Mouse (Mus musculus) layer of hippocampus, adult 8-10 months (tissue): ENCODE measurements around the gene Smpd3. TPM values are rescaled to one million over a fixed set of nuclear protein-coding genes. Genes with fewer than 3 reads are reported as not detected.
"Not testable (repeated sequence)": the region's sequence is repeated elsewhere in the genome, so short reads cannot be mapped to it uniquely, and the experiment has no call there.

ENCODE experiments used
- DNase-seq, 2 experiments: peaks; one replicate each; pipeline ENCODE4 v3.0.0; 2022; ENCODE audit warnings: low spot score in 2 of 2
- total RNA-seq, 4 experiments: library from RNA; stranded (reverse); gene quantifications; 2 replicates each; pipeline ENCODE4 v1.2.4; 2022

Gene Smpd3
- total RNA-seq, 4 experiments from 2014 or later = 66.5 to 69.8 (median 69.7) TPM

- DNase-seq = no peak
Measured at GRCm38 (mm10) chr8:106332498-106332897, 5.3 kb downstream of the Smpd3 start.

GRCm38 (mm10) chr8:106326624-106327023 is 11.2 kb downstream of the Smpd3 start:
- DNase-seq = no peak

- no peak for DNase-seq
Measured at GRCm38 (mm10) chr8:106321434-106321833, 16.4 kb downstream of the Smpd3 start.

- no peak for DNase-seq
Measured at GRCm38 (mm10) chr8:106320002-106320401, 17.8 kb downstream of the Smpd3 start.

GRCm38 (mm10) chr8:106317091-106317490 is 20.7 kb downstream of the Smpd3 start:
- no peak for DNase-seq

- DNase-seq = no peak
Measured at GRCm38 (mm10) chr8:106316506-106316905, 21.3 kb downstream of the Smpd3 start.

GRCm38 (mm10) chr8:106315402-106316187 is 22.2 kb downstream of the Smpd3 start:
- no peak for DNase-seq

- DNase-seq = no peak
Measured at GRCm38 (mm10) chr8:106313799-106314198, 24.0 kb downstream of the Smpd3 start.

- no peak for DNase-seq
Measured at GRCm38 (mm10) chr8:106313120-106313737, 24.6 kb downstream of the Smpd3 start.

- no peak for DNase-seq
Measured at GRCm38 (mm10) chr8:106311967-106312366, 25.8 kb downstream of the Smpd3 start.

- DNase-seq = no peak
Measured at GRCm38 (mm10) chr8:106310026-106310652, 27.6 kb downstream of the Smpd3 start.

GRCm38 (mm10) chr8:106308082-106308786 is 29.6 kb downstream of the Smpd3 start:
- not testable (repeated sequence) for DNase-seq

GRCm38 (mm10) chr8:106307586-106307985 is 30.2 kb downstream of the Smpd3 start:
- no peak for DNase-seq

- not testable (repeated sequence) for DNase-seq
Measured at GRCm38 (mm10) chr8:106306711-106307248, 31.0 kb downstream of the Smpd3 start.

GRCm38 (mm10) chr8:106306076-106306475 is 31.7 kb downstream of the Smpd3 start:
- DNase-seq = no peak

GRCm38 (mm10) chr8:106305301-106305700 is 32.5 kb downstream of the Smpd3 start:
- DNase-seq = no peak

GRCm38 (mm10) chr8:106304321-106304720 is 33.5 kb downstream of the Smpd3 start:
- no peak for DNase-seq

- peak; percentile 52 to 73 for DNase-seq
Measured at GRCm38 (mm10) chr8:106300739-106301715, 36.8 kb downstream of the Smpd3 start.

- DNase-seq = no peak
Measured at GRCm38 (mm10) chr8:106299686-106300085, 38.1 kb downstream of the Smpd3 start.

GRCm38 (mm10) chr8:106298846-106299245 is 38.9 kb downstream of the Smpd3 start:
- DNase-seq = no peak
